Mouse (Mus musculus): ENCODE results near the gene Syvn1.

GRCm38 (mm10) chr19:6066571-6066970 is 20.2 kb downstream of the Syvn1 start:
- TF ChIP-seq POLR2A (IDR thresholded peaks at IDR 0.05; ENCODE audit: borderline replicate concordance, extremely low read depth, insufficient read depth, insufficient read length, poor library complexity, severe bottlenecking) (no peak), CTCF (IDR thresholded peaks at IDR 0.05; ENCODE audit: borderline replicate concordance, extremely low read depth, insufficient read depth, insufficient read length) (no peak)
